ENCODE assay signal across 9 mouse cellular contexts in genomic region chr13:44101161-44101560, GRCm38 (mm10).
DNase-seq lines count a peak whose midpoint lies in the region; ATAC-seq and TF ChIP-seq lines count a peak whose summit lies in the region.
"Had no signal": no experiment of that assay in that cellular context is flagged by ENCODE, and none has a peak within 500 bp of the region (broad histone marks: within the 10 kb centered on the region; RNA-seq: fewer than 3 reads in every experiment).

No protein-coding gene starts in this region.

- H3K9ac ChIP-seq in heart, postnatal 0 days (replicated peaks; ENCODE audit: low read depth, low read length), result 0 out of 2 replicates have a peak overlapping the region, but pooled peaks have one; percentile 14
- no peak overlapping the region for H3K9ac ChIP-seq in midbrain, embryonic 11.5 days (ENCODE audit: low read length)

- no peak for TF ChIP-seq EP300 in heart, postnatal 0 days (IDR thresholded peaks at IDR 0.05; ENCODE audit: low read depth)

- WGBS in heart, postnatal 0 days, result 30% methylated on average over 6 of the region's 6 CpGs
- 2% methylated on average over 6 of the region's 6 CpGs for WGBS in midbrain, embryonic 11.5 days

- H3K9me3 ChIP-seq in heart, postnatal 0 days (replicated peaks; ENCODE audit: control insufficient read depth, low read length), result no peaks in the 10 kb centered on the region
- no peaks in the 10 kb centered on the region for H3K9me3 ChIP-seq in midbrain, embryonic 11.5 days (ENCODE audit: control insufficient read depth, low read length)

- H3K4me3 ChIP-seq in gastrocnemius, adult 2 months, result peak overlapping the region; percentile 34
- no peak overlapping the region for H3K4me3 ChIP-seq in heart, postnatal 0 days (ENCODE audit: low read depth, low read length)
- no peak overlapping the region for H3K4me3 ChIP-seq in midbrain, embryonic 11.5 days (ENCODE audit: low read depth, low read length)
- no peak overlapping the region for H3K4me3 ChIP-seq in left cerebral cortex, adult 2 months

- no peaks in the 10 kb centered on the region for H3K27me3 ChIP-seq in heart, postnatal 0 days (ENCODE audit: control insufficient read depth, insufficient read depth, low read length)
- peaks cover 78% of the 10 kb centered on the region for H3K27me3 ChIP-seq in midbrain, embryonic 11.5 days (ENCODE audit: control insufficient read depth, insufficient read depth, low read length)
- H3K27me3 ChIP-seq: Patski had no signal

- peak overlapping the region; percentile 36 for H3K4me2 ChIP-seq in heart, postnatal 0 days (ENCODE audit: low read depth, low read length)
- H3K4me2 ChIP-seq in midbrain, embryonic 11.5 days, result peak overlapping the region; percentile 41

- H3K4me1 ChIP-seq in heart, postnatal 0 days (ENCODE audit: control insufficient read depth, insufficient read depth), result peaks cover 3% of the 10 kb centered on the region; the same call in 1 of the 2 replicates
- peaks cover 29% of the 10 kb centered on the region for H3K4me1 ChIP-seq in midbrain, embryonic 11.5 days (ENCODE audit: control insufficient read depth, insufficient read depth, low read length)

- H3K27ac ChIP-seq in gastrocnemius, adult 2 months, result no peak overlapping the region
- H3K27ac ChIP-seq in heart, postnatal 0 days (ENCODE audit: low read depth), result no peak overlapping the region
- H3K27ac ChIP-seq in midbrain, embryonic 11.5 days (ENCODE audit: low read depth, low read length), result peak overlapping the region; percentile 10; the same call in 1 of the 2 replicates
- H3K27ac ChIP-seq in left cerebral cortex, adult 2 months, result no peak overlapping the region

- no peaks in the 10 kb centered on the region for H3K36me3 ChIP-seq in heart, postnatal 0 days (replicated peaks; ENCODE audit: control insufficient read depth, insufficient read depth, low read length)
- no peaks in the 10 kb centered on the region for H3K36me3 ChIP-seq in midbrain, embryonic 11.5 days (ENCODE audit: control insufficient read depth, insufficient read depth, low read length)

- no peak for ATAC-seq in heart, postnatal 0 days (ENCODE audit: insufficient read depth, low read depth)
- ATAC-seq in midbrain, embryonic 11.5 days (ENCODE audit: low FRiP score), result peak; percentile 39
- ATAC-seq: Patski had no signal

- TF ChIP-seq CTCF in gastrocnemius, adult 2 months (IDR thresholded peaks at IDR 0.05), result no peak
- TF ChIP-seq CTCF in heart, postnatal 0 days (IDR thresholded peaks at IDR 0.05; ENCODE audit: low read depth), result no peak
- TF ChIP-seq CTCF in left cerebral cortex, adult 2 months (IDR thresholded peaks at IDR 0.05), result no peak

- no peak for DNase-seq in gastrocnemius, adult 2 months
- DNase-seq in gastrocnemius, adult 8-10 months (ENCODE audit: low spot score in 2 of 2), result no peak
- peak; percentile 57 for DNase-seq in embryo, embryonic 11 days
- DNase-seq in heart, postnatal 0 days (ENCODE audit: low spot score), result no peak
- DNase-seq in midbrain, embryonic 11.5 days (ENCODE audit: low spot score, missing footprints), result no peak
- no peak for DNase-seq in layer of hippocampus, adult 18-20 months (ENCODE audit: low spot score in 2 of 2)
- DNase-seq in adrenal gland, postnatal 25 days, result no peak
- no peak for DNase-seq in left cerebral cortex, adult 2 months (ENCODE audit: extremely low spot score in 1 of 2, low spot score in 2 of 2)

- intact Hi-C loops in gastrocnemius, adult 2 months (cut with DNase I), result no loop called here
- intact Hi-C loops in left cerebral cortex, adult 2 months (cut with DNase I), result no loop called here
